Mouse (Mus musculus) left cerebral cortex, postnatal 14 days (tissue): ENCODE data around the gene Chmp6. TPM values are rescaled to one million over a fixed set of nuclear protein-coding genes. Genes with fewer than 3 reads are reported as not detected.
A peak's percentile ranks its signal among the peaks of the same experiment; 100 is the strongest.

Source experiments
- DNase-seq, 2 experiments: peaks; one replicate each; pipeline ENCODE4 v3.0.0; 2021 to 2022; ENCODE audit warnings: low spot score in 2 of 2, mixed read lengths in 1 of 2
- intact Hi-C: fragments of 180-260 bp; cut with DNase I; formaldehyde crosslinking; loops from one replicate; pipeline ENCODE4 v1.15.1; 2025
- long read RNA-seq, 2 experiments: library from polyadenylated mRNA; stranded (forward); transcript quantifications; one replicate each; pipeline ENCODE4 v2.0.0; 2021
- total RNA-seq, 2 experiments: library from RNA; stranded (reverse); gene quantifications; 2 replicates each; pipeline ENCODE4 v1.2.3; 2021

Chmp6 gene
- total RNA-seq: 10 to 100 TPM; 37.0 to 47.7 TPM
- long read RNA-seq, experiment 1, transcript Chmp6-201 (8 exons, 1,557 nt): major isoform, 80 of 85 reads
- long read RNA-seq, experiment 1, partial matches to known transcripts: 0 of 85 reads
- long read RNA-seq, experiment 1, other reads (novel, unspliced or antisense): 4 of 85 reads
- long read RNA-seq, experiment 2, transcript Chmp6-201 (8 exons, 1,557 nt): major isoform, 88 of 94 reads
- long read RNA-seq, experiment 2, partial matches to known transcripts: 1 of 94 reads
- long read RNA-seq, experiment 2, other reads (novel, unspliced or antisense): 4 of 94 reads

- DNase-seq: peak; percentile 85 to 95
- intact Hi-C loops: no loop called here
Measured at GRCm38 (mm10) chr11:119913291-119913934, at the start of gene Chmp6. Gene Chmp6 (plus strand): TSS chr11:119913441.

- intact Hi-C loops: no loop called here
Measured at GRCm38 (mm10) chr11:119866837-119867236, 46.4 kb upstream of the Chmp6 start.

GRCm38 (mm10) chr11:119868138-119868537 is 45.1 kb upstream of the Chmp6 start:
- intact Hi-C loops: no loop called here
- no peak for DNase-seq

More at GRCm38 (mm10) chr11:119866837-119867236, 46.4 kb upstream of the Chmp6 start:
- no peak for DNase-seq

- no peak for DNase-seq
- intact Hi-C loops: no loop called here
Measured at GRCm38 (mm10) chr11:119868556-119868955, 44.7 kb upstream of the Chmp6 start.

- intact Hi-C loops: no loop called here
- no peak for DNase-seq
Measured at GRCm38 (mm10) chr11:119871141-119871540, 42.1 kb upstream of the Chmp6 start.

- DNase-seq: no peak
- intact Hi-C loops: no loop called here
Measured at GRCm38 (mm10) chr11:119873643-119874042, 39.6 kb upstream of the Chmp6 start.

- no peak for DNase-seq
- intact Hi-C loops: no loop called here
Measured at GRCm38 (mm10) chr11:119874841-119875240, 38.4 kb upstream of the Chmp6 start.

GRCm38 (mm10) chr11:119875685-119876084 is 37.6 kb upstream of the Chmp6 start:
- intact Hi-C loops: no loop called here
- DNase-seq: no peak

GRCm38 (mm10) chr11:119877124-119877523 is 36.1 kb upstream of the Chmp6 start:
- intact Hi-C loops: no loop called here
- DNase-seq: no peak

GRCm38 (mm10) chr11:119879573-119879972 is 33.7 kb upstream of the Chmp6 start:
- intact Hi-C loops: no loop called here
- no peak for DNase-seq

GRCm38 (mm10) chr11:119883646-119884045 is 29.6 kb upstream of the Chmp6 start:
- no peak for DNase-seq
- intact Hi-C loops: no loop called here

GRCm38 (mm10) chr11:119889966-119890365 is 23.3 kb upstream of the Chmp6 start:
- intact Hi-C loops: no loop called here
- no peak for DNase-seq

- intact Hi-C loops: no loop called here
- no peak for DNase-seq
Measured at GRCm38 (mm10) chr11:119891601-119892215, 21.5 kb upstream of the Chmp6 start.

GRCm38 (mm10) chr11:119893667-119894236 is 19.5 kb upstream of the Chmp6 start:
- DNase-seq: no peak
- intact Hi-C loops: no loop called here

- intact Hi-C loops: no loop called here
- no peak for DNase-seq
Measured at GRCm38 (mm10) chr11:119894634-119895033, 18.6 kb upstream of the Chmp6 start.

GRCm38 (mm10) chr11:119897041-119897440 is 16.2 kb upstream of the Chmp6 start:
- DNase-seq: no peak

GRCm38 (mm10) chr11:119898976-119899375 is 14.3 kb upstream of the Chmp6 start:
- DNase-seq: no peak
- intact Hi-C loops: no loop called here

More at GRCm38 (mm10) chr11:119897041-119897440, 16.2 kb upstream of the Chmp6 start:
- intact Hi-C loops: no loop called here

- intact Hi-C loops: loop anchor here (10.0 kb wide), 1 partner anchor 556 kb away; no protein-coding TSS in a partner anchor
- no peak for DNase-seq
Measured at GRCm38 (mm10) chr11:119901174-119901573, 12.1 kb upstream of the Chmp6 start.

- DNase-seq: no peak
- intact Hi-C loops: loop anchor here (10.0 kb wide), 1 partner anchor 558 kb away; no protein-coding TSS in a partner anchor
Measured at GRCm38 (mm10) chr11:119902891-119903290, 10.3 kb upstream of the Chmp6 start.
